Mouse (Mus musculus) left cerebral cortex, adult 9 months (tissue): ENCODE results near the gene Bcl2.
"Not testable (repeated sequence)": the region's sequence is repeated elsewhere in the genome, so short reads cannot be mapped to it uniquely, and the experiment has no call there.

ENCODE experiments used
- DNase-seq, 2 experiments: peaks; one replicate each; pipeline ENCODE4 v3.0.0; 2022; ENCODE audit warnings: low spot score in 2 of 2

Gene Bcl2

GRCm38 (mm10) chr1:106713621-106714529 lies at the start of gene Bcl2:
Gene Bcl2, minus strand, starts transcription at chr1:106714274.
- DNase-seq: peak; percentile 45 to 63

- DNase-seq: no peak
These were observed 46.7 kb upstream of the Bcl2 start for GRCm38 (mm10) chr1:106760750-106761149.

- peak; percentile 95 to 97 for DNase-seq
These were observed 45.7 kb upstream of the Bcl2 start, which contains the start of gene Kdsr for GRCm38 (mm10) chr1:106759572-106760435. Gene Kdsr, minus strand, starts transcription at chr1:106759727.

- DNase-seq: peak in 1 of 2 experiments; percentile 32
These were observed 44.9 kb upstream of the Bcl2 start for GRCm38 (mm10) chr1:106758734-106759571.

GRCm38 (mm10) chr1:106756633-106757032 lies 42.6 kb upstream of the Bcl2 start:
- no peak for DNase-seq

GRCm38 (mm10) chr1:106752013-106752412 lies 37.9 kb upstream of the Bcl2 start:
- no peak for DNase-seq

GRCm38 (mm10) chr1:106750656-106751055 lies 36.6 kb upstream of the Bcl2 start:
- no peak for DNase-seq

- DNase-seq: no peak
These were observed 34.7 kb upstream of the Bcl2 start for GRCm38 (mm10) chr1:106748555-106749315.

GRCm38 (mm10) chr1:106742980-106743379 lies 28.9 kb upstream of the Bcl2 start:
- DNase-seq: no peak

GRCm38 (mm10) chr1:106740735-106741134 lies 26.7 kb upstream of the Bcl2 start:
- DNase-seq: no peak

- DNase-seq: no peak
These were observed 25.7 kb upstream of the Bcl2 start for GRCm38 (mm10) chr1:106739810-106740209.

- no peak for DNase-seq
These were observed 24.0 kb upstream of the Bcl2 start for GRCm38 (mm10) chr1:106738092-106738491.

- DNase-seq: no peak
These were observed 22.1 kb upstream of the Bcl2 start for GRCm38 (mm10) chr1:106736211-106736610.

GRCm38 (mm10) chr1:106735586-106735985 lies 21.5 kb upstream of the Bcl2 start:
- DNase-seq: no peak

GRCm38 (mm10) chr1:106722061-106722460 lies 8.0 kb upstream of the Bcl2 start:
- DNase-seq: no peak

GRCm38 (mm10) chr1:106717736-106718135 lies 3.7 kb upstream of the Bcl2 start:
- not testable (repeated sequence) for DNase-seq

- peak in 1 of 2 experiments; percentile 86 for DNase-seq
These were observed 3.1 kb upstream of the Bcl2 start for GRCm38 (mm10) chr1:106717071-106717601.

GRCm38 (mm10) chr1:106716141-106716540 lies 2.1 kb upstream of the Bcl2 start:
- no peak for DNase-seq

GRCm38 (mm10) chr1:106715111-106716083 lies 1.3 kb upstream of the Bcl2 start:
- DNase-seq: no peak
